Mouse (Mus musculus): Measurements from ENCODE around the gene Xrn2. TPM values are rescaled to one million over a fixed set of nuclear protein-coding genes. Genes with fewer than 3 reads are reported as not detected.

Gene Xrn2
- polyA plus RNA-seq, 1 experiment from 2014 or later: 78.5 TPM

Other genes with a start within 250 kb of the Xrn2 start
- gene Kiz, start 157.1 kb upstream of the Xrn2 start, polyA plus RNA-seq (2015; fragmentation: Nextera tagmentation; extraction: Ambion mirVana): 34.3 and 37.1 TPM in 2 replicates
- gene Nkx2-4, start 72.4 kb downstream of the Xrn2 start, polyA plus RNA-seq (2015; fragmentation: Nextera tagmentation; extraction: Ambion mirVana): not detected in 2 replicates
- gene Nkx2-2, start 181.2 kb downstream of the Xrn2 start, polyA plus RNA-seq (2015; fragmentation: Nextera tagmentation; extraction: Ambion mirVana): not detected in 2 replicates